Mouse (Mus musculus): Measurements from ENCODE around the gene Ogg1.

The Ogg1 gene

DNA sequence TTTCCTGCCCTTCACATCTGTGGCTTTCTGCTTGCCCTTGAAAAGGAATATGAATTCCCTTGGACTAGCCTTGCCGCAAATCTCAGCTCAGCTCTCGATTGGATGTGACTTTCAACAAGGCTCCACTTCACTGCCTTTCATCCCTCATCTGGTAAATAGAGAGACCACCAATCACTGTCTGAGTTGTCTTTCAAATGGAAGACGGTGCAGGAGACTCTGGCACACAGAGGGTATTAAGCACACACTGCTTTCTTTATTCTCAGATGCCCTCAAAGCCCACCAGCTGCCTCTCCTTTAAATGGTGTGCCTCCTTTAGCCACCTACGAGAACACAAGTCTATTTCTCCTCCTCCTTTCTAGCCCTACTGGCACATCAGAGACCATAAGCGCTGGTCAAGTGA lies 41.8 kb downstream of the Ogg1 start:
- in situ Hi-C loops (cut with MboI, MseI) = no loop called here

DNA sequence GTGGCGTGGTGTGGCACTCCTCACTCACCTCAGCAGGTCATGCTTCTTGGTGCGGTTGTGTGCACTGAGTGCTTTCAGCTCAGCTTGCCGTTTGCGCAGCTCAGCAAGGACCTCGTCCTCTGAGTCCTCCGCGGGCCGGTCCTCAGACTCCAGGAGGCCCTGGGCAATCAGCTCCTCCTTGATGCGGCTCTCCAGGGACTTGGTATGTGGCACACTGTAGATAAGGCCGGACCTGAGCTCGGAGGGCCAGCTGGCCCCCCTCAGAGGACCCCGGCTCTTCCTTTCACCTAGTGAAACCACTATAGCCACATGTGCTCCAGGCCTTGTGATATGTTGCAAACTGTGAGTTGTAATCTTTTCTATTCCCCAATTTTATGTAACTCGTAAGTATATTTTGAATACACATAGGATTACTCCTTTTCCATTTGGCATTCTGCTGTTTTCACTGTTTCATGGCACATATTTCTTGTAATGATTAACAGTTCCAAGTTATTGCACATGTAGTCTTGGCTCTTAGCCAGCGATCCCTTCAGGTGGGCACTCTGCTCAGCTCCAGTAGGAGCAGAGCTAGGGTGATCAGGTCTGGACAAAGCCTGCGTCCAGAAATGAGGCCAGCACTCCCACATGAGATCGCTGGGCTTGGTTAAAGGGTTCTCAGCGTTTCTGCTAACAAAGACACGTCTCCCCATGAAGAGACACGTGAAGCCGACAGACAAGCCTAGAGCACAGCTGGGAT lies 43.6 kb downstream of the Ogg1 start:
- in situ Hi-C loops (cut with MboI, MseI) = no loop called here

DNA sequence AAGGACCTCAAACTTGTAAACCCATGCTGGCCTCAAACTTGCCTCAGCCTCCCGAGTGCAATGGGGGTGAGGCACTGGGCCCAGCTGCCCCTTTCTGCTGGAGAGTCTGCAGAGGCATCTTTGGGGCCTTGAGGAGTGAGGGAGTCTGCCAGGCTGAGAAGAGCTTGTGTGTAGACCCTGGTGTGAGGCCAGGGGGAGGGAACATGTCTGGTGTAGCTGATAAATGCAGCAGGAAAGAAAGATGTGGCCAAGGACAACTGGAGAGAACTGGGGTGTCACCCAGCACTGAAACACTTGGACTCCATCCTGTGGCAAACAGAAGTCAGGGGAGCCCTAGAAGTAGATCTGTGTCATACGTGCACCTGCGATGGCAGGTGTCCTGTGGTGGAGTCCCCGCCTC lies 46.7 kb downstream of the Ogg1 start:
- in situ Hi-C loops (cut with MboI, MseI) = no loop called here

DNA sequence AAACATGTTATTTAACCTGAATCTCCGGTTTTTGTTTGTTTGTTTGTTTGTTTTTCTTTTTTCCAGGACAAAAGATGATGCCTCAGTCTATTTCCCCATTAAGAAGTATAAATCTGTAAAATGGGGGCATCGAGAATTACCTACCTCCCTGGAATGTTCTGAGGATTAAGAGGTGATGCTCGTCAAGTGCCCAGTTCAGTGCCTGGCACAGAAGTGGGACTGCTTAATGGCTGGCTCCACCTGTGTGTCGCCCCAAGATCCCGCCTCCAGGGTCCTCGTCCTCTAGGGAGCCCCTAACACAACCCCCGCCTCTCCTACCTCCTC lies 50.4 kb downstream of the Ogg1 start:
- in situ Hi-C loops (cut with MboI, MseI) = loop anchor here (5.0 kb wide), 2 partner anchors 50 to 330 kb away; partner anchors contain the start of genes Ogg1 and Thumpd3

DNA sequence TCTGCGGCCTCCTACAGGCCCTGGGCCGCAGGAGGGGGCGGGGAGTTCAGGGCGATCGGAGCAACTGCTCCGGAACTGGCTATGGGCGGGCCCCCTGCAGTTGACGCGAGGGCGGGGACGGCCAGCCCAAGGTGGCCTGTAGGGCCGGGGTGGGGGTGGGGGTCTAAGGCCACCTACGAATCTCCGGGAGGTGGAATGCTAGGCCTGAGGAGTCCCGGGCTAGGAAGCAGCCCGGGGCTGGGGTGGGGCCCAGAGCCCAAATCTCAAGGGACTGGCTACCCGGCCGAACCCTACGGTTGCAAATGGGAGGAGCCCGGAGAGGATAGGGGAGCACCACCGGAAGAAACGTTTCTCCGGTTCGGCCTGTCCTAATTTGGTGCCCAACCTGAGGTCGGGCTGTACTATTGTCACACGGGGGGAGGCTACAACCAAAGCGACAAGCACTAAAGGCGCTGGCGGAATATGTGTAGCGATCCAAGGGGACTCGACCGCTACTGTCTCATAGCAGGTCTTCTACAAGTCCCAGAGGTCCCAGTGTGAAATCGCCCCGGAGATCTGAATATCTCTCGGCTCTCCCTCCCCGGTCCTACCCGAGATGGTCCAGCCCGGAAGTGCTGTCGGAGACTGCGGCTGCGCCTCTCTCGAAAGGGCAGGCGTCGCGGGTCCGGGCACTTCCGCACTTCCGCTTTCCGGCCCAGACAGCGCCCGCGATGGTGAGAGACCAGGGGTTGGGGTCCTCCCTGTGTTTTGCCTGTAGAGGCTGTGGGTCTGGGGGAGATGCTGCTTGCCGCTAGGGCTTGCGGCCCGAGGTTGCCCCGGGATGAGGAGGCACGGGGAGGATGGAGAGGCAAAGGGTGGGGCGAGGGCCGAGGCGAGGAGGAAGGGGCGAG lies 51.0 kb downstream of the Ogg1 start, which contains the start of the genes Tada3 and Arpc4:
Tada3 (minus strand) TSS at position 388 of the 890 bp plus-strand sequence.
Arpc4 (plus strand) TSS at position 620 of the 890 bp plus-strand sequence.
- in situ Hi-C loops (cut with MboI, MseI) = loop anchor here (5.0 kb wide), 2 partner anchors 50 to 330 kb away; partner anchors contain the start of genes Ogg1 and Thumpd3

DNA sequence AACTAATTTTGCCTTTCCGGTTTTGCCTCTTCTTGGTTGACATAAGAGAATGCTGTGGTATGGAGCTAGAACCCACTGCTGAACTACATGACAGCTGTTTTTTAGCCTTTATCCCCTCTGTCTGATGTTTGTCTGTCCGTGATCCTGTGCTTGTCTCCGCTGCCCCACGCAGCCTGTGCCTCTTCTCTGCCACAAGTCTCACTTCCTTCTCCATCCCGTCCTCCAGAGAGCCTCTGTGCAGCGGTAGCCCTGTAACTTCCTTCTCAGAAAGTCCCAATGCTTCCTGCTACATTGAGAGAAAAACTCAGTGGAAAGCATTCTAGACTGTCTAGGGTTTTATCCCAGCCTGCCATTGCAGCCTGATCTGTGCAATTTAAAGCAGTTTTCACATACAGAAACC lies 52.5 kb downstream of the Ogg1 start:
- in situ Hi-C loops (cut with MboI, MseI) = loop anchor here (5.0 kb wide), 2 partner anchors 52 to 332 kb away; partner anchors contain the start of genes Ogg1 and Thumpd3

DNA sequence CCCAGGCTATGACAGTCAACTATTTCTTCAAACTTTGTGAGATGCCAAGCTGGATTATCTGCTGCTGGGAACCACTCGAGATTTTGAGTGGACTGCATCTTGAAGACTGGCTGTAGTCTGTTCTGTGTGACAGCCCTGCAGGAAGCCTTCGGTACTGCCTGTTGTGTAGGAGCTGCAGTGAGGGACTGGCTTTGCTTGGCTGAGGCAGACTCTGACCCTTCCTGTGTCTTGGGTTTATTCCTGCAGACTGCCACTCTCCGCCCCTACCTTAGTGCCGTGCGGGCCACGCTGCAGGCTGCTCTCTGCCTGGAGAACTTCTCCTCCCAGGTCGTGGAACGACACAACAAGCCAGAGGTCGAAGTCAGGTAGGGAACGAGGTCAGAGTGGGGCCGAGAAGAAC lies 53.7 kb downstream of the Ogg1 start:
- in situ Hi-C loops (cut with MboI, MseI) = no loop called here

DNA sequence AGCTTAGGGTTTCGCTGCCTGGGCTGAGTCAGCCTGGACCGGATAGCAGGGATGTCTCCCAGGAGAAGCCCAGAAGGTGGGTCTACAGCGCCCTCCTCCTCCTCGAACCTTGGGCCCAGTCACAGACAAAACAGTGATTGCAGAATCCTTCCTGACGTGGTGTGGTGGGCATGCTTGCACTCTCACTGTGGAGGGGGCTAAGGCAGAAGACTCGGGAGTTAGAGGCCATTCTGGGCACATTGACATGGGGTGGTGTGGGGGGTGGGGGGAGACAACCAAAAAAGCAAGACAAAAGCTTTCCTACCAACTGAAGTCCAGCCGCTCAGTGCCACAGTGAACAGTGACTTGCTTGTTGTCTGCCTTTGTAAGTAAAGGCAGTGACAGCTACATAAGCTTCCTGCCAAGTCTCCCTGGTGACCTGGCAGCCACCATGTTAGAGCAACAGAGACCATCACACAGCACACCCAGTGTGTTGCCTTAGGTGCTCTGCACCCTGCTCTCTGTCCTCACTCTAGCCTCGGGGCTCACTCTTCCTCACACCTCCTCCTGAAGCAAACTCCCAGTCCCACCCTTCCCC lies 57.7 kb downstream of the Ogg1 start:
- in situ Hi-C loops (cut with MboI, MseI) = no loop called here
